Mouse (Mus musculus) ES-Bruce4 (cell line): ENCODE measurements around the gene Wscd1. TPM values are rescaled to one million over a fixed set of nuclear protein-coding genes. Genes with fewer than 3 reads are reported as not detected.
A peak's percentile ranks its signal among the peaks of the same experiment; 100 is the strongest.
"Not testable (repeated sequence)": the region's sequence is repeated elsewhere in the genome, so short reads cannot be mapped to it uniquely, and the experiment has no call there.

ENCODE experiments used
- H3K27ac ChIP-seq: 2 replicates; pipeline ENCODE4 v1.5.1; 2012; ENCODE audit warnings: low read length, inconsistent platforms; ENCODE audit not compliant: insufficient read depth
- H3K27me3 ChIP-seq: 2 replicates; pipeline ENCODE4 v1.6.1; 2012; ENCODE audit warnings: mild to moderate bottlenecking, low read length, inconsistent platforms; ENCODE audit not compliant: control insufficient read depth, poor library complexity, insufficient read depth, severe bottlenecking
- H3K36me3 ChIP-seq: 2 replicates; pipeline ENCODE4 v1.6.1; 2012; ENCODE audit warnings: inconsistent platforms, mild to moderate bottlenecking, low read length, moderate library complexity; ENCODE audit not compliant: control insufficient read depth, poor library complexity, insufficient read depth, severe bottlenecking
- H3K4me1 ChIP-seq: one replicate; pipeline ENCODE4 v1.8.1; 2011; ENCODE audit warnings: low read length; ENCODE audit not compliant: control insufficient read depth, insufficient read depth
- H3K4me3 ChIP-seq: 2 replicates; pipeline ENCODE4 v1.5.1; 2011; ENCODE audit warnings: low read depth, mild to moderate bottlenecking, low read length
- H3K9ac ChIP-seq: 2 replicates; pipeline ENCODE4 v1.6.1; 2012; ENCODE audit warnings: low read depth, mild to moderate bottlenecking, inconsistent platforms; ENCODE audit not compliant: poor library complexity, severe bottlenecking
- H3K9me3 ChIP-seq: replicated peaks from 2 replicates; pipeline ENCODE4 v1.6.1; 2012; ENCODE audit warnings: mild to moderate bottlenecking, low read length, inconsistent platforms; ENCODE audit not compliant: control insufficient read depth, poor library complexity, insufficient read depth, severe bottlenecking
- CTCF ChIP-seq: IDR thresholded peaks from one replicate; pipeline ENCODE4 v1.8.1; 2011; ENCODE audit warnings: low read depth, low read length
- EP300 ChIP-seq: IDR thresholded peaks from 2 replicates; pipeline ENCODE4 v1.6.1; 2011; ENCODE audit warnings: low read depth, low read length; ENCODE audit not compliant: insufficient read depth
- POLR2A ChIP-seq: IDR thresholded peaks from one replicate; pipeline ENCODE4 v1.8.1; 2011; ENCODE audit warnings: low read length; ENCODE audit not compliant: insufficient read depth
- polyA plus RNA-seq: library from polyadenylated mRNA; stranded (reverse); fragments of >200 nt; gene quantifications from 2 replicates; pipeline ENCODE4 v1.2.4, GENCODE M21; 2011; ENCODE audit warnings: low read depth; ENCODE audit not compliant: missing spikeins, insufficient read depth, insufficient read length

The Wscd1 gene
- polyA plus RNA-seq, 1 experiment = 2.7 TPM

GRCm38 (mm10) chr11:71817341-71817740, 67.6 kb downstream of the Wscd1 start:
- H3K36me3 ChIP-seq = no peaks in the 10 kb centered on the region
- no peak for TF ChIP-seq POLR2A
- no peaks in the 10 kb centered on the region for H3K27me3 ChIP-seq
- no peak overlapping the region for H3K9ac ChIP-seq
- H3K9me3 ChIP-seq = no peaks in the 10 kb centered on the region
- H3K4me3 ChIP-seq = no peak overlapping the region
- no peaks in the 10 kb centered on the region for H3K4me1 ChIP-seq
- no peak overlapping the region for H3K27ac ChIP-seq

- H3K36me3 ChIP-seq = no peaks in the 10 kb centered on the region
- H3K9ac ChIP-seq = no peak overlapping the region
- no peaks in the 10 kb centered on the region for H3K4me1 ChIP-seq
- H3K27ac ChIP-seq = no peak overlapping the region
- no peak for TF ChIP-seq CTCF
- no peak for TF ChIP-seq POLR2A
- TF ChIP-seq EP300 = no peak
- H3K9me3 ChIP-seq = no peaks in the 10 kb centered on the region
- H3K27me3 ChIP-seq = no peaks in the 10 kb centered on the region
- H3K4me3 ChIP-seq = no peak overlapping the region
Observed at GRCm38 (mm10) chr11:71818111-71818510, 68.4 kb downstream of the Wscd1 start.

- H3K9ac ChIP-seq = no peak overlapping the region
- H3K36me3 ChIP-seq = no peaks in the 10 kb centered on the region
- no peak overlapping the region for H3K4me3 ChIP-seq
- TF ChIP-seq CTCF (no peak), POLR2A (no peak), EP300 (no peak)
- H3K27ac ChIP-seq = no peak overlapping the region
- no peaks in the 10 kb centered on the region for H3K27me3 ChIP-seq
- no peaks in the 10 kb centered on the region for H3K4me1 ChIP-seq
- H3K9me3 ChIP-seq = no peaks in the 10 kb centered on the region
Observed at GRCm38 (mm10) chr11:71819901-71820300, 70.2 kb downstream of the Wscd1 start.

- no peaks in the 10 kb centered on the region for H3K27me3 ChIP-seq
- no peaks in the 10 kb centered on the region for H3K9me3 ChIP-seq
- no peaks in the 10 kb centered on the region for H3K4me1 ChIP-seq
- H3K27ac ChIP-seq = no peak overlapping the region
- peak overlapping the region; percentile 45 for H3K4me3 ChIP-seq
- no peak for TF ChIP-seq CTCF
- TF ChIP-seq EP300 = no peak
- TF ChIP-seq POLR2A = no peak
- no peaks in the 10 kb centered on the region for H3K36me3 ChIP-seq
- no peak overlapping the region for H3K9ac ChIP-seq
Observed at GRCm38 (mm10) chr11:71820847-71821246, 71.1 kb downstream of the Wscd1 start.

- H3K4me3 ChIP-seq = peak overlapping the region; percentile 45
- H3K4me1 ChIP-seq = not testable (repeated sequence)
Observed at GRCm38 (mm10) chr11:71821526-71821925, 71.8 kb downstream of the Wscd1 start.

GRCm38 (mm10) chr11:71822031-71822430, 72.3 kb downstream of the Wscd1 start:
- Histone ChIP-seq H3K27ac (no peak overlapping the region), H3K4me3 (no peak overlapping the region), H3K4me1 (no peaks in the 10 kb centered on the region), H3K27me3 (no peaks in the 10 kb centered on the region), H3K36me3 (no peaks in the 10 kb centered on the region), H3K9me3 (no peaks in the 10 kb centered on the region), H3K9ac (no peak overlapping the region)
- TF ChIP-seq CTCF = no peak
- TF ChIP-seq POLR2A = no peak
- TF ChIP-seq EP300 = no peak

More at GRCm38 (mm10) chr11:71821526-71821925, 71.8 kb downstream of the Wscd1 start:
- not testable (repeated sequence) for H3K27ac ChIP-seq, H3K27me3 ChIP-seq, H3K9ac ChIP-seq, H3K36me3 ChIP-seq, H3K9me3 ChIP-seq

GRCm38 (mm10) chr11:71824971-71825370, 75.3 kb downstream of the Wscd1 start:
- no peaks in the 10 kb centered on the region for H3K9me3 ChIP-seq
- TF ChIP-seq POLR2A (no peak), CTCF (no peak), EP300 (no peak)

More at GRCm38 (mm10) chr11:71824971-71825370, 75.3 kb downstream of the Wscd1 start:
- Histone ChIP-seq H3K36me3 (no peaks in the 10 kb centered on the region), H3K9ac (no peak overlapping the region), H3K27ac (no peak overlapping the region), H3K27me3 (no peaks in the 10 kb centered on the region), H3K4me1 (no peaks in the 10 kb centered on the region), H3K4me3 (no peak overlapping the region)
